Mouse (Mus musculus) left cerebral cortex, adult 2 months (tissue): ENCODE results near the gene Frat2. TPM values are rescaled to one million over a fixed set of nuclear protein-coding genes. Genes with fewer than 3 reads are reported as not detected.

Experiments used
- DNase-seq, 2 experiments: peaks; one replicate each; pipeline ENCODE4 v3.0.0; 2021 to 2022; ENCODE audit warnings: low spot score in 2 of 2, mixed read lengths in 1 of 2; ENCODE audit errors: extremely low spot score in 1 of 2
- H3K27ac ChIP-seq: fragments of 200-600 bp; 2 replicates; pipeline ENCODE4 v1.8.1; 2022
- H3K4me3 ChIP-seq: fragments of 200-600 bp; 2 replicates; pipeline ENCODE4 v1.8.1; 2022
- CTCF ChIP-seq: fragments of 200-600 bp; IDR thresholded peaks from 2 replicates; pipeline ENCODE4 v1.8.1; 2022; ENCODE audit warnings: antibody characterized with exemption, mild to moderate bottlenecking, moderate library complexity
- intact Hi-C: fragments of 180-260 bp; cut with DNase I; formaldehyde crosslinking; loops from one replicate; pipeline ENCODE4 v1.15.1; 2025
- total RNA-seq, 2 experiments: library from RNA; stranded (reverse); gene quantifications; 2 replicates each; pipeline ENCODE4 v1.2.3; 2021

Gene Frat2
- total RNA-seq, 2 experiments from 2014 or later: 7.7 to 8.4 TPM

DNA sequence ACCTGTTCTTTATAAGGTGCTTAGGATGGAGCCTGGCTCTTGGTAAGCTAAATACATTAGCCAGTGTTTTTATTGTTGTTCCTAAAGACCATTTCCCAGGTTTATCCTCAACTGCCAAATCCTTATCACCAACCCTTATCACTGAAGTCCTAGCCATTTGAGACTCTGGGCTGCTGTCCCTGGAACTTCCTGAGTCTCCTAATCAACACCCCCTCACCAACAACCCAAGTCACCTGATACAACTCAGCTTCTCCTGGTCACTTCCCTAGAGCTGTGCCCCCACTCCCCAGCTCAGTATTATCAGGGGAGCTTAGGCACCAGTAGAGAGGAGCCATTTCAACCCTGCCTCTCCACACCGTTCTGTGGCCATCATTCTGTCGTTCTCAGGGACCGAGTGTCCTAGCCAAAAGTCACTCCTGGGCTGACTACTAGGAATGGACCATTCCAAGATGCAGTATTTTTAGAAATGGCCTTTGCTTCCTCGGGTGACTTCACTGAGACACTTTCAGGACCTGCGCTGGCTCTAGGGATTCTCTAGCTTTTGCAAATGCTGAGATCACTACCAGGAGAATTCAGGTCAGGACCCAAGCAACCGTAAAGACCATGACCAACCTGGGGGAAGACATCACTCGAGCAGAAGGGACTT is 6.7 kb downstream of the Frat2 start:
- intact Hi-C loops: no loop called here
- no peak for TF ChIP-seq CTCF
- Histone ChIP-seq H3K4me3 (no peak overlapping the region), H3K27ac (no peak overlapping the region)
- DNase-seq: no peak

- no peak for TF ChIP-seq CTCF
- intact Hi-C loops: no loop called here
- Histone ChIP-seq H3K4me3 (no peak overlapping the region), H3K27ac (no peak overlapping the region)
- no peak for DNase-seq
These were observed 8.2 kb downstream of the Frat2 start for GRCm38 (mm10) chr19:41839685-41840084.

GRCm38 (mm10) chr19:41838808-41839207 is 9.1 kb downstream of the Frat2 start:
- Histone ChIP-seq H3K4me3 (no peak overlapping the region), H3K27ac (no peak overlapping the region)
- intact Hi-C loops: no loop called here
- TF ChIP-seq CTCF: no peak
- no peak for DNase-seq

DNA sequence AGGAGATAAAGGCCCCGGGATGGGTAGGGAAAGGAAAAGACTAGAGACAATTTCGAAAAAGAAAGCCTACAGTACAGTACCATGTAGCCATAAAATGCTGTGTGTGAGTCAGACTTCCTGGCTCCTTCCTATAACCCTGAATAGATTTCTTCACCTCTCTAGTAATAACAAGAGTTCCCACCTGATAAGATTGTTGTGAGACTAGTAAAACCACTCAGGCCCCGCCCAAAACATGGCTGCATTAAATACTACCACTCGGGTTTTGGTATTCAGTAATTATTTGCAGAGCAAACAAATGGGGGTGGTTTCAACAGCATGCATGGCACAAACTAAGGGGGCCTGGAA is 10.0 kb downstream of the Frat2 start:
- DNase-seq: no peak
- no peak overlapping the region for H3K27ac ChIP-seq
- intact Hi-C loops: no loop called here
- no peak overlapping the region for H3K4me3 ChIP-seq
- no peak for TF ChIP-seq CTCF

DNA sequence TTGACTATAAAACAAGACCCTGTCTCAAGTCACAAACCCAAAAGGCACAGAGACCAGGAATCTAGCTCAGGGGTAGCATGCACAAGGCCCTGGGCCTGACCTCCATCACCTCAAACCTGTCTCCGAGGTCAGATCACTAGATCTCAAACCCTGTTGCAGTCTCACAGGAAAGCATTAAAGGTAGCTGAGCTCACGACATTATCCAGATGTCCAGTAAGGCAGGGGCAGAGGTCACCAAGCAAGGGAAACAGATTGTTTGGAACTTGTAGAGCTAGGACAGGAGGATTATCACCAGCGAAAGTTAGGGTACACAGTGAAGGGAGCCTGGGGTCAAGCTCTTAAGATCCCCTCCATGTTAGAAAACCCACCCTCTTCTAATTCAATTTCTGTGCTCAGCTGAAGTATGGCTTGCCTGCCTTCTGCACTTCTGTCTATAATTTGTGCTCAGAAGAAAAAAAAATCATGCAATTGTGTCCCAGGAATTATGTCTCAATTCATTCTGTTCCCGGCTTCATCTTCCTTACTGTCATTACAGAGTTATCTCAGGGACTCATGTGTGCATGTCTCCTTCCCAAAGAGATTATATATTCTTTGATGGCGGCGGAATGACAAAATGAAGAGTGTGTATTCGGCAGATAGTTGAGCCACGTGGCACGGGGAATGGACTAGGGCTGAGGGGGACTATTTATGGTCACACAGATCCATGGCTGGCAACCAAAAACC is 10.6 kb downstream of the Frat2 start:
- intact Hi-C loops: no loop called here
- no peak overlapping the region for H3K27ac ChIP-seq
- no peak overlapping the region for H3K4me3 ChIP-seq
- DNase-seq: no peak
- no peak for TF ChIP-seq CTCF

- no peak for TF ChIP-seq CTCF
- DNase-seq: no peak
- H3K27ac ChIP-seq: no peak overlapping the region
- H3K4me3 ChIP-seq: no peak overlapping the region
- intact Hi-C loops: no loop called here
These were observed 11.2 kb downstream of the Frat2 start for GRCm38 (mm10) chr19:41836719-41837118.

- DNase-seq: peak in 1 of 2 experiments; percentile 44
- no peak for TF ChIP-seq CTCF
- H3K27ac ChIP-seq: no peak overlapping the region
- intact Hi-C loops: no loop called here
- no peak overlapping the region for H3K4me3 ChIP-seq
These were observed 12.1 kb downstream of the Frat2 start for GRCm38 (mm10) chr19:41835816-41836215.

DNA sequence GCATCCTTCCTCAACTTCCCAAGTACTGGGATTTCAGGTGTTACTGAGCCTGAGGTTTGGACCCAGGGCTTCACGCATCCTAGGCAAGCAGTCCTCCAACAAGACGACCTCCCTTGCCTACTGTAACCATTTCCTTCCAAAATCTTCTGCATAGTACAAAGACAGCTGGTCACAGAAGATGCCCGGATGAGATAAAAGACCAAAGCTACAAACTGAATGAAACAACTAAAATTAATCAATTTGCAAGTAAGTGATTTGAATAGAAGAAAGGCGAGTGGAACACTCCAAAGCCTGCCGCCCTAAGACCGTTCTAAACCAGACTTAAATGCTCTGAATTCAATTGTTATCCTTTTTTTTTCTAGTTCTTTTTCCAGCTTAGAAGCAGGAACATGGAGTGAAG is 12.5 kb downstream of the Frat2 start:
- intact Hi-C loops: no loop called here
- Histone ChIP-seq H3K4me3 (no peak overlapping the region), H3K27ac (no peak overlapping the region)
- no peak for DNase-seq
- no peak for TF ChIP-seq CTCF

DNA sequence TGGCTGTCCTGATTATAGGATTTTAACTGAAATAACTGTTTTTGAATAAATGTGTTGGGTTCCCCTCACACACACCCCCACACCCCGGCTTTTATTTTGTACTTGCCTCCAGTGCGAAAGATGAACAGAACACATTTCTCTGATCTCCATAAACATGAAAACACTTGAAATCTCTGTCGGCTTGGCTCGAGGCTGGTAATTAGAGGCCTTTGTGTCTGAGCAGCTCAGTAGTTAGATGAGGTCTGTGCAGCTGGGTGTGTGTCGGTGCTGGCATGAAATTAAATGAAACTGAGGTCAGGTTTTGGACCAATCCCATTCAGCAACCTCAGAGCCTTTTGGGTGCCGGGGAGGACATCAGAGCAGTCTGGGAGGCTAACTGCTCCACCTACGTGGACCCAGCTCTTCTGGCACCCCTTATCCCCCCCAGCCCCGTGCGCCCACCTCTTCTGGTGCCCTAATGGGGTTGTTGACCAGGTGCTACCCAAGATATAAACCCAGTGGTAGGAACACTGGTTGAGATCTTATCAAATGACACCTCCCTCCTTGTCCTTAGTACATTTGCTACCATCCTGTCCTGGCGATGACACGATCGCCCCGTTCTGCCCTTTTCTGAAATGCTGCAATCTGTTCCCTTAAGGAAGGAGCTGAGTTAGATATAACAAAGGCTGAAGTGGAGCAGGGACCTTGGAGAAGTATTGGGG is 15.3 kb downstream of the Frat2 start:
- no peak overlapping the region for H3K4me3 ChIP-seq
- no peak for DNase-seq
- no peak for TF ChIP-seq CTCF
- intact Hi-C loops: no loop called here
- H3K27ac ChIP-seq: no peak overlapping the region

DNA sequence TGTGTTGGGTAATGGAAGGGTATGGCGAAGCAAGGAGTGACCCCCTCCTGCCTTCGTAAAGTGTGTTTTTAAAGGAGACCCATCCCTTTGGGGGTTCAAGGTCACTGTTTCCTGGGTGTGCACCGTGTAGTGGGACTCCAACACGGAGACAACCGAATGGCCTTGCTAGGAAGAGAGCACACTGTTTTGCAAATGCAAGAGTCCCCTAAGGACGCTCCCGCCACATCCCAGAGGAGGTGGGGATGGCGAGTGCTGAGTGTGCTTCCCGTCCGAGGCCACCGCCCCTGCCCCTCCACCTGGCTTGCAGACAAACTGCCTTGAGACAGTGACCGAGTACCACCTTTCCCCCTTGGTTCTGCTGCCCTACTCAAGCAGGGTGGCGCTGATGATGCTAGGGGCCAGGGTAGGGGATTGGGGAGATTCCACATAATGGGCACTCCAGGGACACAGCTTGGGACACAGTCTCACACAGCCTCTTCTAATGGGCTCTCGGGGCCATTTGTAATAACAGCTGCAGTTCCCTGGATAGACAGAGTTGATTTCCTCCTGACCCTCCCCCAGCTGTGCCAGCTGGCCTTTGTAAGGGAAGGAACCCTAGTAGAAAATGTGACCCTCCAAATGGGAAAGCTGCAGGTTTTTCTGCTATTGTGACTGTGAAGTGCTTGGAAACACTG is 16.1 kb downstream of the Frat2 start:
- H3K27ac ChIP-seq: no peak overlapping the region
- peak overlapping the region; percentile 76 for H3K4me3 ChIP-seq
- intact Hi-C loops: loop anchor here (2.0 kb wide), 1 partner anchor 15 kb away; no protein-coding TSS in a partner anchor
- no peak for DNase-seq
- TF ChIP-seq CTCF: no peak

- H3K27ac ChIP-seq: peak overlapping the region; percentile 96
- no peak for TF ChIP-seq CTCF
These were observed 16.8 kb downstream of the Frat2 start for GRCm38 (mm10) chr19:41831101-41831570.

More at GRCm38 (mm10) chr19:41831101-41831570, 16.8 kb downstream of the Frat2 start:
- intact Hi-C loops: loop anchor here (2.0 kb wide), 1 partner anchor 16 kb away; no protein-coding TSS in a partner anchor
- H3K4me3 ChIP-seq: peak overlapping the region; percentile 76
- DNase-seq: peak; percentile 39 to 54
